Mouse (Mus musculus) Muller cell, postnatal 12 days (primary cell): Measurements from ENCODE around the gene Msrb3.
"Not testable (repeated sequence)": the region's sequence is repeated elsewhere in the genome, so short reads cannot be mapped to it uniquely, and the experiment has no call there.

Experiments used
- DNase-seq: peaks from one replicate; pipeline ENCODE4 v3.0.0-alpha.2; 2015; ENCODE audit errors: inconsistent ontology term

Gene Msrb3

DNA sequence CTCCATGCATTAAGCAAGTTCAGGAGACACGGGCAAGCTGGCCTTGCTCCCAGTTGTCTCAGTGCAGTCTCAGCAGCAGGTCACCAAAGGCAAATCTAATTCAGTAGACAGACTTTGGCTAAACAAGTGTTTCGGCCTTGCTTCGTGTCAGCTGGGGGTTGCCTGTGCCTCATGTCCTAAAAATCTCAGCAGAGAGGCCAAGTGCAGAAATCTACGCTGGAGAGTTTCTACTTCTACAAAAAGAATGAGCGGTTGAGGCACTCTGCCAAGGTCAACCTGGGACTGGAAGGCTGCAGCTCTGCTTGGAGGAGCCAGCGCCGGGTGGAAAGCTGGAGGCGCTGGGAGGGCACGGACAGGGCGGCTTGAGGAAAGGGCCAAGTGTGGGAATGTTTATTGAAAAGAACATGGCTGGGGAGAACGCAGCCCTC lies 147.6 kb downstream of the Msrb3 start:
- DNase-seq = peak; percentile 94

DNA sequence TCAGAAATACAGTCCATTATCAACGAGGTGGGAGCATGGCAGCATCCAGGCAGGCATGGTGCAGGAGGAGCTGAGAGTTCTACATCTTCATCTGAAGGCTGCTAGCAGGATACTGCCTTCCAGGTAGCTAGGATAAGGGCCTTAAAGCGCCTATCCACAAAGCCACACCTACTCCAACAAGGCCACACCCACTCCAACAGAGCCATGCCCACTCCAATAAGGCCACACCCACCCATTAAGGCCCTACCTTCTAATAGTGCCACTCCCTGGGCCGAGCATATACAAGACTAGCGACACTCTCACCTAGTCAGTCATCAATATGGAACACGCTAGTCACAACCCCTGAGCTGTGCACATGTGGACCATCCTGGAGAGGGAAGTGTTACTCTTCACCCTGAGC lies 149.3 kb downstream of the Msrb3 start:
- not testable (repeated sequence) for DNase-seq

DNA sequence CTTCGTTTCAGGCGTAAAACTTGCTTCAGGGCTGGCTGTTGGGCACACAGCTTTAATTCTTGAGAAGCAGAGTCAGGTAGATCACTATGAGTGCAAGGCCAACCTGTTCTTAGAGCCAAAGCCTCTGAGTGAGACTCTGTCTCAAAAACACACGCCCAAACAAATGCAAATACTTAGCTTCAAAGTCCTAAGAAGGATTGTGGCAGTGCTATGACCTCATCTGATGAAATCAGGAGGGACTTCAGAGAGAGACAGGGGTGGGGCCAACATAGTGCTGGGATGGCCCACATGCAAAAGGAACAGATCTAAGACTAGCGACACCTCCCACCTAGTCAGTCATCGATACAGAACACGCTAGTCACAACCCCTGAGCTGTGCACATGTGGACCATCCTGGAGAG lies 150.7 kb downstream of the Msrb3 start:
- no peak for DNase-seq

DNA sequence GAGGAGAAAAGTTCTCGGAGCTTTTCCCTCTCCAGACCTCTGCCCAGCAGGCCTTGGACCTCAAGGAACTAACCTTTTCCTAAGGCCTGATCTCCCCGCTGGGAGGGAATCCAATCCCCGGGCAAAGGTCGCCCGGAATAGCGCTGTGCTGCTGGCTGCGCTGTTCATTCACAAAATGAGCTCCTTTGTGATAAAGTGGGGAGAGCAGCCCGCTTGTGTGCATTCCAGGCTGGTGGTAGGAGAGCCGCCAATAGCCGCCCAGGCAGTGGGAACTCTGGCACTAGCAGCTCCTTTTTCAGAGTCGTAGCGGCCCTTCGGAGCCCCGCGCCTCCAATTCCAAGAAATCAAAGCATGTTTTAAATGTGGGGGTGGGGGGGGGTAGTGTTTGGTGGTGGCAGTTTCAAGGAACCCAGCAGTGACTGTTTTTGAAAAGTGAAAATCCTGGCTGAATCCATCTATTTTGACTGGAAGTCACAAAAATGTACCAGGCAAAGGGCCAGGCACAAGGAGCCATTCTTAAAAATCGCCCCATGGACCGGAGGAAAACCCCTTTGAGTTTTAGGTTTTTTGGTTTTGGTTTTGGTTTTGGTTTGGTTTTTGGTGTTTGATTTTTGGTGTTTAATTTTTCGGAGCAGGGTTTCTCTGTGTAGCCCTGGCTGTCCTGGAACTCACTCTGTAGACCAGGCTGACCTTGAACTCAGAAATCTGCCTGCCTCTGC lies 153.6 kb downstream of the Msrb3 start:
- DNase-seq = peak; percentile 91

DNA sequence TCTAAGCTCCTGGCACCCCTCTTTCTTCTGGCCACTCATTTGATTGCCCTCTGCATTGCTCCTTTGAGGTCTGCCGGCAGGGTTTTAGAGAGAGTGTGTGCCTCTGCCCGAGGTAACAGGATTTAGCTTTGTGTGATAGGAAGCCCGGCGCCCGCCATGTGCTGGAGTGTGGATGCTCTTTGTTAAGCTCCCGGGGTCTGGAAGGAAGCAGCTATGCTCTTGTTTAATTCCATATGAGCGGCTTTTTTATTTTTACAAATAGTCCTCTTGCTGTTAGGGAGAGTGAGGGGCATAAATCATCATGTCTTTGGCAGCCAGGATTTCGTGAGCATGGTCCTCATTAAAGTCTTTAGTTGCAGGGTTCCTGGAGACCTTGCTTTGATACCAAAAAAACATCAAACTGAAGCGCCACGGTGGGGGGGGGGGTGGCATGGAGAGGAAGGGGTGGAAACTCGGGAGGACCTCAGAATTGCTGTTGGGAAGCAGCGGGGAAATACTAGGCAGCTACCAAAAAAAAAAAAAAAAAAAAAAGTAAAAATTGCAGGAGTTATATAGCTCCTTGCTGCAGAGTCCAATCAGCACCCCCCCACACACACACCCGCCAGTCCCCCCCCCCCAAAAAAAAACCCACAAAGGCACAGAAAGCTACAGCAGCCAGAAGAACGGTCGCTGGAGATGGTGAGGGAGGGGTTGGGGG lies 154.3 kb downstream of the Msrb3 start:
- DNase-seq = peak; percentile 25

DNA sequence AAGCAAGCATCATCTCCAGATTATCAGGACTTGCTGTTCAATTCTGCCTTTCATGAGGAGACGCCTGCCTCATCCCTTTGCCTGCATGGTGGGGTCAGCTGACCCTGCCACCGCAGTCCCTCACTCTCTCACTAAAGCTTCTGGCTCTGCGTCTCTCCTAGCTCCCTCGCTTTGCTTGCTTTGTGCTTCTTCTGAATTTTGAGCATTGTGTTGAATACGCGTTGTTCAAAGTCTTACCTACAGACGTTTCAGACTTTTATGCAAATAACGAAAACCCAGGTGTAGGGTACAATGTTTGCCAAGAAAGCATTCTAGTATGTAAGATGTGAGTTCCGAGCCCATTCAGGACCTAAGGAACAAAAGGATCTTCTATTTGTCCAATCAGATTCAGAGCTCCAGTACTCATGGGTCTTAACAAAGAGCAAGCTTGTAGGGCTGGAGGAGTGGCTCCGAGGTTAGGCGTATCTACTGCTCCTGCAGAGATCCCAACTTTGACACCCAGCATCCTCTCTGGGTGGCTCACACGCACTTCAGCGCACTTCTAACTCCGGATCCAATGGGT lies 162.3 kb downstream of the Msrb3 start:
- no peak for DNase-seq

DNA sequence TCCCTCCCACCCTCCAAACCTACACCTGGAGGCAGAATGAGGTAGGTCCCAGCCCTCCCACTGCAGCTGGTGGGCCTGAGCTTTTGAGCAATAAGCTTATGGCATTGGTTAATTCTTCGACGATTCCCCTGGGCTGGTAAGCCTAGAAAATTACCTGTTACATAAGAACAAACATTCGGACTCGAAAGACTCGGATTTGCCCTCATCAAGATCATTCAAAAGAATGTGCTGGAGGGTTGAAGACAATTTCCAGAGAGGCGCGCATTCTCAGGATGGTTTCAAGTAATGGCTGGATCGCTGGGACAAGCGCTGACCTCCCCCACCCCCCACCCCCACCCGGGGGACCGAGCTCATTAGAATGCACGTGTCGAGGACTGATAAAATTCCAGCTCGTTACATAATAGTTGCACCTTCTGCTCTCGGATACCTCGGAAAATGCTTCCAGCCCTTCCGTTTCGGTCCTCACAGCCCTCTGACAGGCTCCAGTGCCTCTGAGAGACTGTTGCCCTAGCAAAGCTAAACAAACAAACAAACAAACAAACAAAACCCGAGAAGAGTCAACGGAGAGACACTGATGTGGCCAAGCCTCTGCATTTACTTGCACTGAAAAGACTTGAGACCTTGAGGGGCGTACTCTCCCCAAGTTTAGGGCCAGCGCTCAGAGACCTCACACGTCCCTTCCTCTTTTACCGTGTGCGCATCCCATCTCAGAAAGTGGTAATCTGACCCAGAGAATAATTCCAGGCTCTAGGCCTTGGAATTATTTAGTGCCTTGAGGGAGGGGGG lies 163.0 kb downstream of the Msrb3 start:
- DNase-seq = peak; percentile 49

DNA sequence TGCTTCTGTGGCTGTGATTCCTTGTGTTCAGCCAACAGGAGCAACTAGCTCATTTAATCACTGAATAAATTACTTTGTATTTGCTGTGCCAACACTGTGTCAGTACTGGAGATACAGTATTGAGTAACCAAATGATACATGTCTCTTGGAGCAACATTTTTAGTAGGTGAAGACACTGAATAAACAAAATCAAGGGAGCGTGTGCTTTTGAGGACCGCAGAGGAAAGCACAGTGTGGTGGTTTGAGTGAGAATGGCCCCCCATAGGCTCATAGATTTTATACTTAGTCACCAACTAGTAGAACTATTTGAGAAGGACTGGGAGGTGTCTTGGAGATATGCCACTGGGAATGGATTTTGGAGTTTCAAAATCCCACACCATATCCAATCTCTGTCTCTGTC lies 164.5 kb downstream of the Msrb3 start:
- no peak for DNase-seq
